ENCODE assay signal across 8 mouse cellular contexts in the genomic region with DNA sequence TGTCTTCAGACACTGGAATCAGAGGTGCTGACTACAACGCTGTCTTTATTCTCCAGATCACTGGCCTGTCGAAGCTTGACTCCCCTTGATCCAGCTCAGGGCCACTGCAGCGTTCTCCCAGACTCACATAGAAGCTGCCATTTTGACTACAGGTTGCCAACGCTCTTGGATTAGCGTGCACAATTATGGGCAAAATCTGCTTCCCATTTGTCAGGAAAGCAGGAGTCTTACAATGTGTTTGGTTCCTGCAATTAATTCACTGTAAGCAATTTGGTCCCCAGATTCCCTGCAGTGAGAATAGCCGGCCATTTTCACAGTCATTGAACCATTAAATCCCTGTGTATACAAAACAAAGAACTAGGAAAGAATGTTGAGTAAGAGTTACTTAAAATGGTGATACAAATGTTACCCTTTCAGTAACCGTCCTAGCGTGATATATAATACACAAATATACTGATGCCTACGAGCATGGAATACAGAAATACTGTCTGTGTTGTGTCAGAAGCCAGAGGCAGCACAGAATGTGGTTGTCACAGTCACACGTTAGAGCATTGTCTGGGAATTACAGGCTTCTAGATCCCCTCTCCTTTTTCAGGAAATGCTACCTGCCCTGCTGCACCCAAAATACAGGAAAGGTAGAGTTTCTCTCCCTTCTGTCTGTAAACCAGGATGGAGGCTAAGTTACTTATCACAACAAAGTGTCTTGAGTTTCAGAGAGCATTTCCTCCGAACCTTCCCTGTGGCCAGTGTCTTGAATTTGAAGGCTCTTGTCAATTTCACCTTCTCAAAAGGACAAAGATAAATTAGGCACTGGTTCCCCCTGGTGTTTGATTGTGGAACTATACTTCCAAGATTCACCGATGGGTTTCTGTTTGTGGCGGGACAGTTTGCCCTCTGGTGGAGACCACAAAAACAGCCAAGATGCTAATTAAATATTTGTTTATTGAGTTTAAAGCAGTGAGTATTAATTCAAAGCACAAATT. TPM values are rescaled to one million over a fixed set of nuclear protein-coding genes. Genes with fewer than 3 reads are reported as not detected.
DNase-seq lines count a peak whose midpoint lies in the region; ATAC-seq and TF ChIP-seq lines count a peak whose summit lies in the region.

No protein-coding gene starts in this region.

- no peak overlapping the region for H3ac ChIP-seq in C2C12 (ENCODE audit: control insufficient read depth, insufficient read length, low read depth)

- peaks cover 3% of the 10 kb centered on the region; the same call in 1 of the 2 replicates for H3K9me3 ChIP-seq in limb, embryonic 13.5 days

- TF ChIP-seq CTCF in C2C12 (IDR thresholded peaks at IDR 0.05; ENCODE audit: control insufficient read depth, insufficient read depth, insufficient read length): peak; percentile 52
- peak; percentile 90 for TF ChIP-seq CTCF in cortical plate, adult 2 months (IDR thresholded peaks at IDR 0.05; ENCODE audit: extremely low read depth, insufficient read depth, low read length)

- no peaks in the 10 kb centered on the region for H3K36me3 ChIP-seq in C2C12 (ENCODE audit: control insufficient read depth, insufficient read depth)
- H3K36me3 ChIP-seq in limb, embryonic 13.5 days: no peaks in the 10 kb centered on the region

- H3K27ac ChIP-seq in cortical plate, adult 2 months (ENCODE audit: insufficient read depth, low read length): no peak overlapping the region
- H3K27ac ChIP-seq in limb, embryonic 13.5 days: no peak overlapping the region

- TF ChIP-seq POLR2A in cortical plate, adult 2 months (IDR thresholded peaks at IDR 0.05; ENCODE audit: extremely low read depth, insufficient read depth, low read length): no peak

- DNase-seq in adrenal gland, adult (ENCODE audit: inconsistent age in 2 of 2, low spot score in 1 of 2): peak; percentile 68 to 97
- DNase-seq in gastrocnemius, adult 8-10 months (ENCODE audit: low spot score in 2 of 2): peak; percentile 41 to 76
- DNase-seq in kidney, adult 9 months: peak; percentile 97
- DNase-seq in neural tube, embryonic 10.5 days (ENCODE audit: extremely low spot score, low spot score): peak; percentile 81
- DNase-seq in telencephalon, adult 2 months (ENCODE audit: low read depth, low spot score): peak; percentile 86

- ATAC-seq in limb, embryonic 13.5 days (ENCODE audit: low FRiP score, low read depth): no peak

- no peaks in the 10 kb centered on the region for H3K79me2 ChIP-seq in C2C12 (ENCODE audit: control insufficient read depth, insufficient read depth)

- WGBS in limb, embryonic 13.5 days: 35% methylated on average over 13 of the region's 13 CpGs

- no peaks in the 10 kb centered on the region; the same call in 1 of the 2 replicates for H3K4me1 ChIP-seq in cortical plate, adult 2 months (ENCODE audit: control insufficient read depth, insufficient read depth, low read length)
- peaks cover 8% of the 10 kb centered on the region for H3K4me1 ChIP-seq in limb, embryonic 13.5 days

- H3K4me2 ChIP-seq in limb, embryonic 13.5 days (replicated peaks): 0 out of 2 replicates have a peak overlapping the region, but pooled peaks have one; percentile 9

- no peak overlapping the region for H3K9ac ChIP-seq in limb, embryonic 13.5 days

- H3K4me3 ChIP-seq in C2C12 (ENCODE audit: insufficient read depth, poor library complexity, severe bottlenecking): no peak overlapping the region
- H3K4me3 ChIP-seq in cortical plate, adult 2 months (ENCODE audit: insufficient read depth, low read length): no peak overlapping the region
- no peak overlapping the region for H3K4me3 ChIP-seq in limb, embryonic 13.5 days

- H3K79me3 ChIP-seq in C2C12 (ENCODE audit: low read depth): no peaks in the 10 kb centered on the region

- no peaks in the 10 kb centered on the region for H3K27me3 ChIP-seq in C2C12 (ENCODE audit: control insufficient read depth, insufficient read depth, insufficient read length)
- H3K27me3 ChIP-seq in limb, embryonic 13.5 days: no peaks in the 10 kb centered on the region

TF ChIP-seq in C2C12, 6 proteins besides CTCF, POLR2A, EP300 and RAD21:
- TF ChIP-seq MYOG (IDR thresholded peaks at IDR 0.05; ENCODE audit: control insufficient read depth, extremely low read depth, insufficient read length) (no peak), MAX (IDR thresholded peaks at IDR 0.05) (no peak), USF1 (IDR thresholded peaks at IDR 0.05; ENCODE audit: low read depth) (no peak)

RNA-seq across cellular contexts. Expression of a gene that starts 34.0 kb away (rescaled TPM):
- 0.73 TPM for polyA plus RNA-seq in C2C12 (2012; fragmentation: generic; extraction: Trizol)
- 20.9 and 21.9 TPM in 2 replicates for polyA plus RNA-seq in cortical plate, adult 2 months (2012; rRNA removed)
- 10 to 100 TPM; 32.3 to 40.8 (median 32.4) TPM for total RNA-seq in gastrocnemius, adult 8-10 months (2022)
- 10.4 and 11.6 TPM in 2 replicates for polyA plus RNA-seq in limb, embryonic 13.5 days (2015; fragmentation: Nextera tagmentation; extraction: Ambion mirVana)
